Mouse (Mus musculus) bone marrow, adult 2 months (tissue): ENCODE measurements around the gene Cd27.

Source experiments
- CTCF ChIP-seq: fragments of 200-500 bp; IDR thresholded peaks from 2 replicates; pipeline ENCODE4 v1.5.1; 2011; ENCODE audit warnings: low read length, control low read depth; ENCODE audit not compliant: control insufficient read depth, insufficient read depth
- POLR2A ChIP-seq: fragments of 200-500 bp; IDR thresholded peaks from 2 replicates; pipeline ENCODE4 v1.6.1; 2011; ENCODE audit warnings: low read depth, mild to moderate bottlenecking, control low read depth, low read length, borderline replicate concordance; ENCODE audit not compliant: control insufficient read depth

DNA sequence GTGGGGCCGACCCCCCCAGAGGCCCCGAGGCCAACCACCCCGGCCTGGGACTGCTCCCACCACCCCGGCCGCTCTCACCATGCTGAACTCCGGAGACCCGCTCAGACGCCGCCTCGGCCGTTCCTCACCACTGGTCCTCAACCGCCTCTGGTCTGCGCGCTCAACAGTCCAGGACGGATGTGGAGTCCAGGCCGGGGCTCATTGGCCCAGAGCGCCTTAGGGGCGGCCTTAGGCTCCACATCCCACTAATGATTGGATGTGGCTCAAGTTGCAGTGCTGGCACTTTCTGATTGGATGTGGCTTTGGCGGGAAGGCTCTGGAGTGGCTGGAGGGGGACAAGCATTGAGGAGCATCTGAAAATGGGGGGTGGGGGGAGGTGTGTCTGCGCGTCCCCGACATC is 49.1 kb upstream of the Cd27 start, which contains the start of gene Tuba3a:
- TF ChIP-seq CTCF (no peak), POLR2A (no peak)
